ENCODE assay signal across 9 mouse cellular contexts in the genomic region with DNA sequence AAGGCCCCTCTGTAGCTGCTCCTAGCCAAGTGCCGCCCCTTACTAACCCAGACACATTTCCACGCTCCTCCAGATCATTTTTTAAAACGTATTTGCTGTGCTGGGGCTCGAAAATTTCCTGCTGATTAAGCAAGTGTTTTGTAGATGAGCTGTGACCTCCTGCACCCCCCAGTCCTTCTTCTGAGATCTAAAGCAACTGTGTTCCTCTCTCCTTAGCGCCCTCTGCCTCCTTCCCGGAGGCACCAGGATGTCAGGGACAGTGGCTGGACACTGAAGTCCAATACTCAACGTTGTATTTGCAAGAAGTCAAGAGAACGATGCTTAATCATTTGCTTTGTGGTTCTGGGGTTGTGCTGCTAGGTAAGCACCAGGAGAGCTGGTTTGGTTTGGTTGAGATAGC. TPM values are rescaled to one million over a fixed set of nuclear protein-coding genes. Genes with fewer than 3 reads are reported as not detected.
A peak's percentile ranks its signal among the peaks of the same experiment; 100 is the strongest.
DNase-seq lines count a peak whose midpoint lies in the region; ATAC-seq and TF ChIP-seq lines count a peak whose summit lies in the region.
"Had no signal": no experiment of that assay in that cellular context is flagged by ENCODE, and none has a peak within 500 bp of the region (broad histone marks: within the 10 kb centered on the region; RNA-seq: fewer than 3 reads in every experiment).

No protein-coding gene starts in this region.

- H3K4me1 ChIP-seq in bone marrow macrophage, adult 2 months (ENCODE audit: control insufficient read depth, insufficient read depth, low read length) = no peaks in the 10 kb centered on the region
- H3K4me1 ChIP-seq in intestine, embryonic 15.5 days (replicated peaks) = peaks cover 17% of the 10 kb centered on the region
- peaks cover 3% of the 10 kb centered on the region; the same call in 1 of the 2 replicates for H3K4me1 ChIP-seq in midbrain, embryonic 11.5 days (ENCODE audit: control insufficient read depth, insufficient read depth, low read length)

- H3K4me2 ChIP-seq in intestine, embryonic 15.5 days (replicated peaks) = peak overlapping the region; percentile 77
- H3K4me2 ChIP-seq in midbrain, embryonic 11.5 days = peak overlapping the region; percentile 30; the same call in 1 of the 2 replicates

- H3K9me3 ChIP-seq in intestine, embryonic 15.5 days = no peaks in the 10 kb centered on the region
- H3K9me3 ChIP-seq in midbrain, embryonic 11.5 days (ENCODE audit: control insufficient read depth, low read length) = no peaks in the 10 kb centered on the region

- no peak overlapping the region for H3K27ac ChIP-seq in gastrocnemius, adult 2 months
- H3K27ac ChIP-seq in bone marrow macrophage, adult 2 months (ENCODE audit: insufficient read depth, low read depth, low read length) = no peak overlapping the region
- no peak overlapping the region for H3K27ac ChIP-seq in intestine, embryonic 15.5 days
- H3K27ac ChIP-seq in midbrain, embryonic 11.5 days (ENCODE audit: low read depth, low read length) = no peak overlapping the region

- no peak for TF ChIP-seq POLR2A in bone marrow macrophage, adult 2 months (IDR thresholded peaks at IDR 0.05; ENCODE audit: borderline replicate concordance, low read depth, low read length)

- TF ChIP-seq CTCF in gastrocnemius, adult 2 months (IDR thresholded peaks at IDR 0.05) = peak; percentile 11; the same call in 1 of the 2 replicates
- TF ChIP-seq CTCF in bone marrow macrophage, adult 2 months (IDR thresholded peaks at IDR 0.05; ENCODE audit: low read depth, low read length) = no peak

- H3K9ac ChIP-seq in intestine, embryonic 15.5 days = 0 out of 2 replicates have a peak overlapping the region, but pooled peaks have one; percentile 21
- H3K9ac ChIP-seq in midbrain, embryonic 11.5 days (ENCODE audit: low read length) = no peak overlapping the region

- DNase-seq in gastrocnemius, adult 2 months = no peak
- DNase-seq in gastrocnemius, postnatal 25 days = no peak
- DNase-seq in midbrain, embryonic 11.5 days (ENCODE audit: low spot score, missing footprints) = no peak
- DNase-seq in left cerebral cortex, postnatal 4 days = no peak
- no peak for DNase-seq in adrenal gland, adult (ENCODE audit: inconsistent age in 2 of 2, low spot score in 1 of 2)
- no peak for DNase-seq in frontal cortex, postnatal 36 days (ENCODE audit: low spot score in 2 of 2)

- peaks cover 47% of the 10 kb centered on the region for H3K27me3 ChIP-seq in intestine, embryonic 15.5 days (replicated peaks)
- H3K27me3 ChIP-seq in midbrain, embryonic 11.5 days (ENCODE audit: control insufficient read depth, insufficient read depth, low read length) = peaks cover 18% of the 10 kb centered on the region

- intact Hi-C loops in gastrocnemius, adult 2 months (cut with DNase I) = no loop called here
- intact Hi-C loops in left cerebral cortex, postnatal 4 days (cut with DNase I) = no loop called here

- 0 out of 2 replicates have a peak overlapping the region, but pooled peaks have one; percentile 48 for H3K4me3 ChIP-seq in gastrocnemius, adult 2 months
- peak overlapping the region; percentile 48 for H3K4me3 ChIP-seq in bone marrow macrophage, adult 2 months (ENCODE audit: insufficient read depth, low read length)
- peak overlapping the region; percentile 36 for H3K4me3 ChIP-seq in intestine, embryonic 15.5 days (replicated peaks)
- H3K4me3 ChIP-seq in midbrain, embryonic 11.5 days (ENCODE audit: low read depth, low read length) = no peak overlapping the region

- 9% methylated on average over 8 of the region's 8 CpGs for WGBS in intestine, embryonic 15.5 days
- WGBS in midbrain, embryonic 11.5 days = 9% methylated on average over 8 of the region's 8 CpGs

- no peak for ATAC-seq in intestine, embryonic 15.5 days
- no peak for ATAC-seq in midbrain, embryonic 11.5 days (ENCODE audit: low FRiP score)

- no peaks in the 10 kb centered on the region for H3K36me3 ChIP-seq in intestine, embryonic 15.5 days
- no peaks in the 10 kb centered on the region; the same call in 1 of the 2 replicates for H3K36me3 ChIP-seq in midbrain, embryonic 11.5 days (ENCODE audit: control insufficient read depth, insufficient read depth, low read length)

RNA-seq across cellular contexts. Expression of a gene that starts 23.1 kb away (rescaled TPM):
- total RNA-seq in gastrocnemius, adult 2 months (2021) = not detected
- total RNA-seq in gastrocnemius, postnatal 25 days (2021) = not detected
- not detected in 2 replicates for polyA plus RNA-seq in bone marrow macrophage, adult 2 months (2012; ENCODE audit: insufficient read depth, insufficient read length, missing spikeins)
- polyA plus RNA-seq in intestine, embryonic 15.5 days (2015; fragmentation: Nextera tagmentation; extraction: Ambion mirVana) = not detected in 2 replicates
- not detected in 2 replicates for polyA plus RNA-seq in midbrain, embryonic 11.5 days (2014; fragmentation: Nextera tagmentation; extraction: Ambion mirVana)
- under 1 TPM; 0.28 to 0.62 TPM for total RNA-seq in left cerebral cortex, postnatal 4 days (2021)
- total RNA-seq: hematopoietic stem cell, adult 5-6 weeks had no signal

RNA-seq across cellular contexts. Expression of a gene that starts 26.1 kb away (rescaled TPM):
- total RNA-seq in gastrocnemius, adult 2 months (2021) = under 1 TPM; 0.08 to 0.22 TPM
- 1 to 10 TPM in 1 of 2 experiments, under 1 TPM in 1; 0.77 to 1.4 TPM for total RNA-seq in gastrocnemius, postnatal 25 days (2021)
- not detected in 2 replicates for polyA plus RNA-seq in bone marrow macrophage, adult 2 months (2012; ENCODE audit: insufficient read depth, insufficient read length, missing spikeins)
- polyA plus RNA-seq in intestine, embryonic 15.5 days (2015; fragmentation: Nextera tagmentation; extraction: Ambion mirVana) = 0.24 and 0.26 TPM in 2 replicates
- polyA plus RNA-seq in midbrain, embryonic 11.5 days (2014; fragmentation: Nextera tagmentation; extraction: Ambion mirVana) = 2.1 and 2.6 TPM in 2 replicates
- total RNA-seq in left cerebral cortex, postnatal 4 days (2021) = 10 to 100 TPM; 86.7 to 88.6 TPM

RNA-seq across cellular contexts. Expression of a gene that starts 32.6 kb away (rescaled TPM):
- total RNA-seq in gastrocnemius, adult 2 months (2021) = under 1 TPM; 0.33 to 0.66 TPM
- total RNA-seq in gastrocnemius, postnatal 25 days (2021) = under 1 TPM in 1 of 2 experiments, not detected in 1; 0.78 TPM
- polyA plus RNA-seq in bone marrow macrophage, adult 2 months (2012; ENCODE audit: insufficient read depth, insufficient read length, missing spikeins) = not detected in 2 replicates
- 0.92 TPM in 1 of 2 replicates, not detected in the other for polyA plus RNA-seq in intestine, embryonic 15.5 days (2015; fragmentation: Nextera tagmentation; extraction: Ambion mirVana)
- polyA plus RNA-seq in midbrain, embryonic 11.5 days (2014; fragmentation: Nextera tagmentation; extraction: Ambion mirVana) = 0.55 and 0.85 TPM in 2 replicates
- 1 to 10 TPM; 2.6 to 4.7 TPM for total RNA-seq in left cerebral cortex, postnatal 4 days (2021)
- total RNA-seq: hematopoietic stem cell, adult 5-6 weeks had no signal

RNA-seq across cellular contexts. Expression of a gene that starts 35.2 kb away (rescaled TPM):
- 1 to 10 TPM; 5.2 to 5.7 TPM for total RNA-seq in gastrocnemius, adult 2 months (2021)
- 1 to 10 TPM; 4.5 to 5.4 TPM for total RNA-seq in gastrocnemius, postnatal 25 days (2021)
- 5.7 and 9.0 TPM in 2 replicates for polyA plus RNA-seq in bone marrow macrophage, adult 2 months (2012; ENCODE audit: insufficient read depth, insufficient read length, missing spikeins)
- polyA plus RNA-seq in intestine, embryonic 15.5 days (2015; fragmentation: Nextera tagmentation; extraction: Ambion mirVana) = 48.7 and 48.9 TPM in 2 replicates
- polyA plus RNA-seq in midbrain, embryonic 11.5 days (2014; fragmentation: Nextera tagmentation; extraction: Ambion mirVana) = 71.7 and 77.2 TPM in 2 replicates
- total RNA-seq in left cerebral cortex, postnatal 4 days (2021) = 1 to 10 TPM; 6.0 to 7.1 TPM

Comparison
In these comparisons a context has a peak if more than half of its experiments do, and no peak if none do; other contexts are left out.
1. RNA of a gene that starts 26.1 kb away (total RNA-seq): 86.7 to 88.6 TPM in left cerebral cortex, postnatal 4 days; 0.77 to 1.4 TPM in gastrocnemius, postnatal 25 days and 0.08 to 0.22 TPM in gastrocnemius, adult 2 months; every median in the first group is over 10 times any median in the second.